Mouse (Mus musculus) thymus, postnatal 10 days (tissue): ENCODE results near the gene Canx.

Experiments
- DNase-seq, 2 experiments: peaks; one replicate each; pipeline ENCODE4 v3.0.0; 2021; ENCODE audit warnings: low spot score in 2 of 2

Gene Canx

DNA sequence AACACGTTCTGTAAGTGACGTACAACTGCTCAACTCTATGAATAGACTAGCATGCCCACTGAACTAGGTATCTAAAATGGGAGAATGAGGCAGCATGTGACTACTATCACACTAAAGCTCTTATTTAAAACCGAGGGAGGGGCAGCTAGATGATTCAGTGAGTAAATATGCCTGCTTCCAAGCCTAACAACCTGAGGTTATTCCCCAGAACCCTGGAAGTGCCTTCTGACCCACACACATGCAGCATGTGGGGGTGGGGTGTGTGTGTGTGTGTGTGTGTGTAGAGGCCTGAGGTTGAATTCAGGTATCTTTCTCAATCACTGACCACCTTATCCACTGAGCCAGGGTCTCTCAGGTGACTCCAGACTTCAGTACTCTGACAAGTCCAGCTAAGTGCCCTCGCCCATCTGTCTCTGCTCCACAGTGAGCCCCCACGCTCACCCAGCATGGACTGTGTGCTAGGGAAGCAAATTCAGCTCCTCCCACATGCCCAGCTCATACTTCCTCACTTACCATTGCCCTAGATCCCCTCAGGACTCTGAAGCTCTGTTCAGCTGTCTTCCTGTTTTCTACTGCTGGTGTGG is 49.8 kb downstream of the Canx start:
- no peak for DNase-seq

DNA sequence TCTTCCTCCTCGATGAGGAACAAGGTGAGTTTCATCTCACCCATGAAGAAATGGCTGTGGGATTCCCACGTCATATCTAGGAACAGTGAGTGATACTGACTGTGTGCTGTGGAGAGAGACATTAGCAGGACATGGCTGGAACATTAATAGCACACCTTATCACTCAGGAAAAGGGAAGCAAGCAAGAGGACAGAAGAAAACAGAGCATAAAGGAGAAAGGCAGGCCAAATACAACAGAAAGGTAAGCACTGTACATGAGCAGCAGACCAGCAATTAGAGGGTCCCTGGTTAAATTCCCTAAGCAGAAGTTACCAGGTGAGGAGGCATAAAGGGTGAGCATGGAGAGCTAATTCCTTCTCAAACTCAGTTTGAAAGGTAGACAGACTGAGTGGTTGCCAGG is 50.4 kb downstream of the Canx start:
- no peak for DNase-seq

DNA sequence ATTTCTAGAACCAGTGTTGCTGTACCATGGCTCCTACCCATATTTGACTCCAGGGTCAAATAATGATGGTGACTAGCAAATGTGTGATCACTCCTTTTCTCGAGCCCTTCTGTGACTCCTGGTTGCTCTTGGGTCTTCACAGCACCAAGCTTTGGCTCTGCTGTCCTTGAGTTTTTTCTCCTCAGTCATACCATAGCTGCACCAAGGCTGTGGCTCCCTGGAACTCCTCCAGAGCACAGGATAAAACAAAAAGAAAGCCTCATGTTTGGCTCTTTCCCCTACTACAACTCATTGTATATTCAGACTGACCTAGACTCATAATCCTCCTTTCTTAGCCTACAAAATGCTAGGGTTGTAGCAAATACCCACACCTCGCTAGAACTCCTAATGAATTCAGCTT is 52.7 kb downstream of the Canx start:
- DNase-seq = no peak

DNA sequence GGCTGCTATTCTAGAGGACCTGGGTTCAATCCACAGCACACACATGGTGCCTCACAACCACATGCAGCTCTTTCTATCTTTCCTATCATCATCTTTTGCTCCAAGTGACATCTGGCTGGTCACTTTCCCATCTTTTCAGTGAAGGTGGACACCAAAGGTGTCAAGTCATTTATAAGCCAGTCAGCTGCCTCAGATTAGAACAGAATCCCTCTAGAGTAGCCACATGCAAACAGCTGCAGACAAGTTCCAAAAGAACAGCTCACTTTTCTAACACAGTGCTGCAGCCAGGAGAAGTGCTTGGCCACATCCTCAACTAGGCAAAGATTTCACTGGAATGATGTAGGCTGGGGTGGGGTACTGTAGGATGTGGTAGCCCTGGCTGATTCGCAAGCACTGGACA is 55.6 kb downstream of the Canx start:
- DNase-seq = no peak

DNA sequence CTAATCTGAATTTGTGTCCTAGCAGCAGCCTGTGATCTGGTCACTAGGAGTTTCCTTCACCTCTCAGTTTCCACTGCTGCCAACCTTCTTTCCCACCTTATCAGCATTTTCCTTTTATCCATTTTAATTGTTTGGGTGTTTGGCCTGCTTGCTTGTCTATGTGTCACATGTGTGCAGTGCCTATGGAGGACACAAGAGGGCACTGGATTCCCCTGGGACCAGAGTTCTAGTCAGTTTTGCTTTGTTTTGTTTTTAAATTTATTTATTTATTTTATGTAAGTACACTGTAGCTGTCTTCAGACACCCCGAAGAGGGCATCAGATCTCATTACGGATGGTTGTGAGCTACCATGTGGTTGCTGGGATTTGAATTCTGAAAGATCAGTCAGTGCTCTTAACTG is 56.3 kb downstream of the Canx start:
- DNase-seq = peak in 1 of 2 experiments; percentile 26

DNA sequence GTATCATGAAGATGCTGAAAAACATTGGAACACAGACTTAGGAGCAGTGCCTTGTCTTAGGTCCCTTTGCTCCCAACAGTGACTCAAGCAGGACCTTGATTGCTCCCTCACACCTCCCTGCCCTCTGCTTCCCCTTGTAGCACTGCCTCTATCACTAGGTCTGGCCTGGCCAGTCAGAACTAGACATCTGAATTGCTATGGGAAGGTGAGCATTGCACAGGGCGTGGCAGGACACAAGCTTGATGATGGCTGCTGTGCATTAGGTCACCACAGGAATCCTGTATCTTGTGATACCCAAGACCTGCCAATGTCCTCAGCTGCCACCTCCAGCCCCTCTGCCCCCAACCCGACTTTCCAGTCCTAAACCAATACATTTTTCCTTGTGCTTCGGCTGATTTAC is 58.5 kb downstream of the Canx start:
- DNase-seq = no peak

DNA sequence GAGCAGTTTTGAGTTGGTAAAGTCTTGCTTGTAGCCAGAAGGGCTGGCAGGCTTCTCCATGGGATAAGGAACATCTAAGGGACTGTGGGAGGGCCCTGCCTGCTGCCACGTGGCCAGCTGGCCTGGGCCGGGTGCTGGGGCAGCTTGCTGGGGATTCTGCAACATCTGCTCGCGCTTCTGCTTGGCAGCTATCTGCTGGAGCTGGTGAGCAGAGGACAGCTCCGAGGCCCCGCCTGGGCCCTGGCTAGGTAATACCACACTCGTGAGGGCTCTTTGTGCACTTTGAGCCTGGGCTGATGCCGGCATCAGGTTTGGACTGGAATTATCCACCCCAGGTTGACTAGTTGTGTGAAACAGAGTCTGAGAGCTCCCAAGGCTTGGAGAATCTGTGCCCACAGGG is 59.5 kb downstream of the Canx start:
- no peak for DNase-seq

DNA sequence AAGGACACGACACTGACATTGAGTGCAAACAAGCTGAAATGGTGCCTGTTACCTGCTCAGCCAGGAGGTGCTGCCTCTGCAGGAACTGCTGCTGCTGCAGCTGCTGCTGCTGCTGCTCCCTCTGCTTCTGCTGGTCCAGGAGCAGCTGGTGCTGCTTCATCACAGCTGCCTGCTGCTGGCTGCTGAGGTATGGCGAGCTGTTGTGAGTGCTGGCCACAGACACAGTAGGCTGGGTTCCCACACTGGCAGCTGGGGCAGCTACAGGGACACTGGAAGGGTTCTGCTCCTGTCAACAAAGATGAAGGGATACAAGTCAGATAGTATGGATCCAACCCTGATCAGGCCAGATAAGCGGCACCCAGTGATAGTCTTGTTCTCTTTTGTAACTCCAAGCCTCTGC is 62.3 kb downstream of the Canx start:
- DNase-seq = no peak

DNA sequence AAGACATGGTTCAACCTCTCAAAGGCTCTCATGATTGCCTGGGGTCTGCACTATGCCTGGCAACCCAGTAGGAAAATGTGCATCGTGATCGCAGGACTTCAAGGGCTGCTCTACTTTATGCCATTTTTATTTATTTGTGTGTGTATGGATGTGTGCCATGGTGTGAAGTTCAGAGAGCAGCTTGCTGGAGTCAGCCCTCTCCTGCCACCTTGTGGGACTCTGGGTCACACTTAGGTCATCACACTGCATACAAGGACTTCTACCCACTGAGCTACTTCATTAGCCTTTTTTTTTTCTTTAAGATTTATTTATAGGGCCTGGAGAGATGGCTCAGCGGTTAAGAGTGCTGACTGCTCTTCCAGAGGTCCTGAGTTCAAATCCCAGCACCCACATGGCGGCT is 63.5 kb downstream of the Canx start:
- DNase-seq = no peak

DNA sequence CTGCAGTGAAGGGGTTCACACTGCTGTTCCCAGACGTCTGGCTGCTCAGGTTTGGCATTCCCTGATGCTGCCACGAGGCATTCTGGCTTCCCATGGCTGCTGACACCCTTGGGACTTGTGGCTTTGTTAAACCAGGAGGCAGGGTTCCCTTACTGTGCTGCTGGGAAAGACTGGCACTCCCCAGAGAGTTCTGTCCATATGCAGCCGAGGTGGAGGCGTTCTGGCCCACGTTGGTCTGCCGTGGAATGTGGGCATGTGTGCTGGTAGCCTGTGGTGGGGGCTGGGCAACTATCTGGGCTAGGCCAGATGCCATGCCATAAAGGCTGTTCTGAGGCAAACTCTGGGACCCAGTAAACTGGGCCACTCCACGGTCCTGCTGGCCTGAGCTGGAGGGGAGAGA is 67.2 kb downstream of the Canx start:
- no peak for DNase-seq

DNA sequence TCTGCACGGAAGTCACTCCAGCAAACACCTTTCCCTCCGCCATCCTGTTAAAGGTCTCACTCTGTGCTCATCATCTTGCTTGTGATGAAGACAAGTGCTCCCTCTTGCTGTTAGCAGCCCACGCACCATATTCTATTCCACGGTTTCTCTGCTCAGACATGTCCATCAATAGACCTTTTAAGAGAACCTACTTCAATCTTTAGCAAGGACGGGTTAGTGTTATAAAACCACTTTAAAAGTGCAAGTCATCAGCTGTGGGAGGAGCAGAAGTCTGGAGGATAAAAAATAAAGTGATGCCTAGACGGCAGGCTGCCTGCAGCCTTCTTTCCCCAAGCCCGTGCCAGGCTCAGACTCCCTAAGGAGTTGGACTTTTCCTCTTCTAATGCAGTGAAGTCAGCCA is 68.9 kb downstream of the Canx start:
- no peak for DNase-seq

DNA sequence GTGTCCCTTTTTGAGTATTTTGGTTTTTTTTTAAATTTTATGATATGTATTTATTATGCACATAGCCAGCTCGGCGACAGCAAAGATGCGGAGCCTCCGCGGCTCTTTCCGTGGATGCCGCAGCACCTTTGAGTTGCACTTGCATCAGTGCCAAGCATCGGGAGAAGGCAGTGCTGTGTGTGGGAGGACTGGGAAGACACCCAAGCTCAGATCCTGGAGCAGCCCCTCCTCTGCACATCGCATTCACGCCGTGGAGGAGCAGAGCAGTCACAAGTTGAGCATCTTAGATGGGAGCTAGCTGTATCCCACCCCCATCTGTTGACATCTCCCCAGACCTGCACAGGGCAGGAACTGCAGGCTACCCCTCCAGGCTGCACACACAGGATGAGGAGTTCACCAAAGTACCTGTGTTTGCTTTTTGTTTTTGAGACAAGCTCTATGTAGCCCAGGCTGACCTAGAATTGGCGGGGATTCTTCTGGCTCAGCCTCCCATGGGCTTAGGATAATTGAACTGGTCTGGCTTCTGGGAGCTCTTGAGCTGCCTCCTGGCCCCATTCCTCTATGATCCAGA is 71.4 kb downstream of the Canx start:
- no peak for DNase-seq

DNA sequence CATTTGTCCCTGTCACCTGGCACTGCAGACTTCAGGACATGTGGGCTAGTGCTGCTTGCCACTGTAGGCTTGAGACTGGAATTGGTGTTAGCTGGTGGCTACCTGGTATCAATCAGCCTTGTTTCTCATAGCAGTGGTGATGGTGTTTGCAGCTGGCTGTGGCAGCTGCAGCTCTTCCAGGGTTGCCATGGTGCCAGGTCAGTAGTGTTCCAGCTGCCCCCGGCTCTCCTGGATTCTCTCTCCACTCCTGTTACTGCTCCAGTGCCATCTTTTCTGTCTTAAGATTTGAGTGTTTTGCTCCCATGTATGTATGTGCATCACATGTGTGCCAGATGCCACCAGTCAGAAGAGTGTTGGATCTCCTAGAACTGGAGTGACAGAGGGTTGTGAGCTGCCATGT is 72.1 kb downstream of the Canx start:
- DNase-seq = no peak

DNA sequence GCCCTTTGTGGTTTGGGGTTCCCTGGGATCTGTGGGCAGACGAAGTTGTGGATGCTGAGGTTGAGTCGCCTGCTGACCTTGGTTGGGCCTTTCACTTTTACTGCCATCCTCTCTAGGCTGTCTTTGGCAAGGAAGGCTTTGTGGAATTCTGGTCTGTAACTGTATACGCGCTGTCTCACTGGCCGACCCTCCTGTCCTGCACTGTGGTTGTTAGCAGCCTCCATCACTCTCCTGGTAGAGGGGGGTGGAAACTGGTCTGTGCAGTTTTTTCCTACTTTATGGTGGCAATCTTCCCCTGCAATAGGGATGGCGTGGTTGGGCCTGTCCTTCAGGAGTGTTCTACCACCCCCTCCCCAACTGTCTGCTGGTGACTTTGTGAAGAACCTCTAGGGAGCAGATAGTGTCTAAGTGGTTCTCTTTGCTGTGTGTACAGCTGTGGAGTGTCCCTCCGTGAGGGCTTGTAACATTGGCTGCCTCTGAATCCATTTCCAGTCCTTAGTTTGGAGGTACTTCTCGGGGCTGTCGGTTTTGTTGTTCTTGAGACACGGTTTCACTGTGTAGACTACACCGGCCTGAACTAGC is 72.7 kb downstream of the Canx start:
- DNase-seq = no peak

DNA sequence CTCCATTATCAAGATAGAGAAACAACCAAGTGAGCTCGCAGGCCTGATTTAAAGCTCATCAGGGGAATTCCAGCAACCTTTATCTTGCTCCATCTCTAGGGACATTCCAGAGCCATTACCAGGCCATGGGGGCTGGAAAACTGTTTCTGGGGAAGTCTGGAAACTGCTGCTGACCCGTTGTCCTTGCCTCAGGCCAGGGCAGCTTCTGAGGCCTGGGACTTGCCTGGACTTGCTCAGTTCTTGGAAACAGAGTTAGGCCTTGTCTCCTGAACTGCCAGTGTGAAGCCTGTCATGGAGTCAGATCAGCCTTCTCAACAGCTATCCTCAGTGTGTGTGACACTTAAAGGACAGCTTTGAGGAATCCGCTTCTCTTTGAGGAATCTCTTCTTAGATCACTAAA is 73.3 kb downstream of the Canx start:
- no peak for DNase-seq

DNA sequence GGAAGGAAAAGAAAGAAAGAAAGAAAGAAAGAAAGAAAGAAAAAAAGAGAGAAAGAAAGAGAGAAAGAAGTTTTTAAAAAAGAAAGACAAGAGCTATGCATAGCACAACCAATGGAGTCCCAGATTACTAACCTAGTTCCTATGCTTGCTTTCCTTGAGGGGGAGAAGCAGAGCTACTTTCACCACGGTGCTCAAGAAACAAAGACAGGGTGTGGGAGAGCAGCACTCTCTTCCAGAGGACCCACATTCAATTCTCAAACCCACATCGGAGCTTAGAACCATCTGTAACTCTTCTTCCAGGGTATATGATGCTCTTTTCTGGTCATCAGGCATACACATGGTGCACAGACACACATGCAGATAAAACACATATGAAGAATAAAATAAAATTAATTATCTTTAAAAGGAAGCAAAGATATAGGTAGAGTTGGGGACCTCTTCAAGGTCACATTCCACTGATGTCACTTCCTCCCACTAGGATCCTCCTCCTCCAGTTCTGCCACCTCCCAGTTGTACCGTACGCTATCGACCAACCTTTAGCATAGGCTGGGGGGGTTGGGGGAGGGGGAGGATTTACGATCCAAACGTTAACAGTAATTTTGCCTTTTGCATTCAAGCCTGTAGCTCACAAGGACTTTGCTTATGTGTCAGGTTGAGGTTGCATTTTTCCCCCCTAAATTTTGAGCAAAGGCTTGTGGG is 76.9 kb downstream of the Canx start:
- no peak for DNase-seq

DNA sequence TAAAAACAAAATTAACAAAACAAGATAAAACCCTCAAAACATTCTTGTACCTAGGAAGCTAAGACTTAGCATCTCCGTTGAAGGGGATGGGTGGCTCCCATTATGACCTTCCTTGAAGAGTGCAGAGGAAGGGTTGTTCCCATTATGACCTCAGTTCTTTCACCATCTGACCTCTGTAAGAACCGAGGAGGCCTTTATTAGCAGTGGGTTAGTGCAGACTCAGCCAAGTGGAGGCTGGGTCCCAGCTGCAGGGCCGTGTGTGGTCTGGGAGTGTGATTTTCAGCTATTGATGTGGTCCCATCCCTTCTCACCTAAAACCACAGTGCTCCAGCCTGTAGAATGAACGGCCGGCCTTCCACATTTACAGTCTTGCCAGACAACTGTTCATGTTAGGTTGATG is 80.2 kb downstream of the Canx start:
- DNase-seq = no peak
